ENCODE assay signal across 8 mouse cellular contexts in the genomic region with DNA sequence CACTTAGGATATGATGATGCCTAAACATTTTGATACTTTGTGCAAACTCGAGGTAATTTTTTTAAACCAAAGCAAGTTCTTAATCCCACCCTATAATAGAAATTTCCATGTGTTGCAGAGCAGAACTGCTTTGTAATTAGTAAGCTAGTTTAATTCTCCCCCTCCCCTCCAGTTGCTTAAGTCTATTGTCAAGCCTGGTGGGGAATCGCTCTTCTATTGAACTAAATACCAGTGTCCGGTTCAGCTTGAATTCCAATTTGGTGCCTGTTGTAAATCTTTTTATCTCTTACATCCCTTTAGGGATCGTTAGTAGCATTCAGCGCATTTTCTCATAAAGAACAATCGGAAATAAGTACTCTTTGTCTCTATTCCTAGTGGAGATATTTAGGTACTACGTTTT. TPM values are rescaled to one million over a fixed set of nuclear protein-coding genes. Genes with fewer than 3 reads are reported as not detected.
DNase-seq lines count a peak whose midpoint lies in the region; ATAC-seq and TF ChIP-seq lines count a peak whose summit lies in the region.

No protein-coding gene starts in this region.

- ATAC-seq in kidney, embryonic 14.5 days (ENCODE audit: low FRiP score, low TSS enrichment): no peak
- no peak for ATAC-seq in midbrain, postnatal 0 days (ENCODE audit: low FRiP score)

- no peaks in the 10 kb centered on the region for H3K27me3 ChIP-seq in kidney, embryonic 14.5 days (ENCODE audit: control insufficient read depth, insufficient read depth, low read length)
- no peaks in the 10 kb centered on the region for H3K27me3 ChIP-seq in kidney, adult 2 months (replicated peaks; ENCODE audit: control insufficient read depth, insufficient read depth, low read length)
- H3K27me3 ChIP-seq in midbrain, postnatal 0 days (ENCODE audit: insufficient read depth, low read length): no peaks in the 10 kb centered on the region

- TF ChIP-seq POLR2A in kidney, adult 2 months (IDR thresholded peaks at IDR 0.05; ENCODE audit: low read depth, low read length): no peak

- H3K4me1 ChIP-seq in kidney, embryonic 14.5 days (ENCODE audit: control insufficient read depth, insufficient read depth, low read length): peaks cover 11% of the 10 kb centered on the region; the same call in 1 of the 2 replicates
- peaks cover 4% of the 10 kb centered on the region; the same call in 1 of the 2 replicates for H3K4me1 ChIP-seq in kidney, adult 2 months (ENCODE audit: control insufficient read depth, insufficient read depth, low read length)
- H3K4me1 ChIP-seq in midbrain, postnatal 0 days (ENCODE audit: insufficient read depth, low read length): peaks cover 4% of the 10 kb centered on the region; the same call in 1 of the 2 replicates

- peak overlapping the region; percentile 79; the same call in 1 of the 2 replicates for H3K4me3 ChIP-seq in kidney, embryonic 14.5 days (ENCODE audit: low read length)
- H3K4me3 ChIP-seq in kidney, adult 2 months (ENCODE audit: insufficient read depth, low read depth, low read length): no peak overlapping the region
- H3K4me3 ChIP-seq in midbrain, postnatal 0 days (ENCODE audit: low read depth, low read length): peak overlapping the region; percentile 82; the same call in 1 of the 2 replicates

- H3K9ac ChIP-seq in kidney, embryonic 14.5 days (ENCODE audit: low read depth, low read length): no peak overlapping the region; the same call in 1 of the 2 replicates
- no peak overlapping the region for H3K9ac ChIP-seq in midbrain, postnatal 0 days (replicated peaks; ENCODE audit: low read length, poor library complexity, severe bottlenecking)

- H3K9me3 ChIP-seq in kidney, embryonic 14.5 days (ENCODE audit: control insufficient read depth, low read length): no peaks in the 10 kb centered on the region
- H3K9me3 ChIP-seq in midbrain, postnatal 0 days (ENCODE audit: low read length): no peaks in the 10 kb centered on the region

- WGBS in kidney, embryonic 14.5 days: 29% methylated on average over 7 of the region's 7 CpGs
- 51% methylated on average over 7 of the region's 7 CpGs for WGBS in kidney, adult 2 months
- WGBS in midbrain, postnatal 0 days: 13% methylated on average over 7 of the region's 7 CpGs

- TF ChIP-seq CTCF in kidney, adult 2 months (conservative IDR thresholded peaks at IDR 0.05; ENCODE audit: insufficient read depth, insufficient read length, low read depth, low read length): no peak
- TF ChIP-seq CTCF in midbrain, postnatal 0 days (IDR thresholded peaks at IDR 0.05): peak; percentile 28; the same call in 1 of the 2 replicates

- no peak for DNase-seq in kidney, adult 2 months
- DNase-seq in embryo, embryonic 11 days: peak; percentile 42
- DNase-seq in induced T-regulatory cell, adult 2 months (ENCODE audit: low read depth): peak; percentile 25
- peak; percentile 8 for DNase-seq in midbrain, postnatal 0 days (ENCODE audit: low spot score)
- DNase-seq in spleen, adult 18-20 months: no peak
- no peak for DNase-seq in thymus, postnatal 4 days
- DNase-seq in spleen, adult 12 weeks (ENCODE audit: low spot score): no peak

- no peak overlapping the region for H3K27ac ChIP-seq in kidney, embryonic 14.5 days (ENCODE audit: low read depth, low read length)
- no peak overlapping the region for H3K27ac ChIP-seq in kidney, adult 2 months (ENCODE audit: insufficient read depth, low read depth, low read length)
- H3K27ac ChIP-seq in midbrain, postnatal 0 days (ENCODE audit: low read depth, low read length): no peak overlapping the region

- peak overlapping the region; percentile 56 for H3K4me2 ChIP-seq in kidney, embryonic 14.5 days (replicated peaks; ENCODE audit: low read depth, low read length)
- H3K4me2 ChIP-seq in midbrain, postnatal 0 days (ENCODE audit: low read depth, low read length, poor library complexity, severe bottlenecking): peak overlapping the region; percentile 83

- H3K36me3 ChIP-seq in kidney, embryonic 14.5 days (ENCODE audit: control insufficient read depth, insufficient read depth, low read length): peaks cover 10% of the 10 kb centered on the region
- H3K36me3 ChIP-seq in kidney, adult 2 months (ENCODE audit: control insufficient read depth, insufficient read depth, low read length): no peaks in the 10 kb centered on the region
- H3K36me3 ChIP-seq in midbrain, postnatal 0 days (ENCODE audit: insufficient read depth, low read length): no peaks in the 10 kb centered on the region

RNA-seq across cellular contexts. Expression of a gene that starts 1.9 kb away (rescaled TPM):
- polyA plus RNA-seq in kidney, embryonic 14.5 days (2014; fragmentation: Nextera tagmentation; extraction: Ambion mirVana): 77.8 and 143 TPM in 2 replicates
- 18.1 and 20.5 TPM in 2 replicates for polyA plus RNA-seq in kidney, adult 2 months (2012; rRNA removed)
- total RNA-seq in midbrain, postnatal 0 days (2014; rRNA removed): 65.4 and 82.6 TPM in 2 replicates
- 43.0 and 46.5 TPM in 2 replicates for polyA plus RNA-seq in midbrain, postnatal 0 days (2015; fragmentation: Nextera tagmentation; extraction: Ambion mirVana)

Comparison
In these comparisons a context has a peak if more than half of its experiments do, and no peak if none do; other contexts are left out.
1. DNase-seq: peak in embryo, embryonic 11 days (single experiment), induced T-regulatory cell, adult 2 months (single experiment) and midbrain, postnatal 0 days (single experiment); none in kidney, adult 2 months (single experiment), spleen, adult 18-20 months (0 of 2), thymus, postnatal 4 days (single experiment) and spleen, adult 12 weeks (single experiment).